Mouse (Mus musculus): ENCODE data around the gene Tbx21. TPM values are rescaled to one million over a fixed set of nuclear protein-coding genes. Genes with fewer than 3 reads are reported as not detected.

The Tbx21 gene
- polyA plus RNA-seq (2014; fragmentation: Nextera tagmentation; extraction: Ambion mirVana), result 0.11 and 0.23 TPM in 2 replicates

DNA sequence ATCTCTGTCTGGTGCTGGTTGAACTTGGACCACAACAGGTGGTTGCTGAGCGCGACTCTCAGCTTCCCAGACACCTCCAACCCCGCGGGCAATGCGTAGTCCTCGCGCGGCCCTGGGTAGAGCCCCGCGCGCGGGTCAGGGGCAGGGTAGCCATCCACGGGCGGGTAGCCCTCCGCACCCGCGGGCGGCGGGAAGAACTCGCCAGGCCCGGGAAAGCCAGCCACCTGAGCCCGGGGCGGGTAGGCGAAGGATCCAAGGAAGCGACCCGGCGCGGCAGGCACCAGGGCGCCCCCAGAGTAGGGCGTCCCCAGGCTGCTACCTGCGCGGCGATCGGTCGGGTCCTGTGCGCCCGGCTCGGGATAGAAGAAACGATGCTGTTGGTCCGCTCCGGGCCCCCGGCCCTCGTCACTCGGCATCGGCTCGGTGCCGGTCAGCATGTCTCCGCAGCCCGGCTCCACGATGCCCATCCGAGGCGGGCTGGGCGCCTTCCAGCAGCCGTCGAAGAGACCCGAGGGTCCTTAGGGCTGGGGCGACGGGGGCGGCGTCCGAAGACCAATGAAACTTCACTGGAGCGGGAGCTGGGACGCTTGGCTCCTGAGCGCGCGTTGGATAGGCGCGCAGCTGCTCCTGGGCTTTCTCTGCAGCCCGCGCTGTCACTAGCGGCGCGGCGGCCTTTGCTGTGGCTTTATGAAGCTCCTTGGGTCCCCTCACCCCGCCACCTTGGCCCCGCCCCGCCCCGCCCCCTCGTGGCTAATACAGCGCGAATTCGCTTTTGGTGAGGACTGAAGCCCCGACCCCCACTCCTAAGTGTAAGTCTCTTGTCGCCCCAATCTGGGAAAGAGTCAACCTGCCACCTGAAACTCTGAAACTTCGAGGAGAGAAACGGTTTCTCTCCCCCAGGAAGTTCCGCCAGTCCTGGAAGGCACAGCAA is at the start of gene Tbx21:
TSS of gene Tbx21 (minus strand) at position 661 of the 931 bp plus-strand sequence.
- ATAC-seq (ENCODE audit: low FRiP score) (no peak), DNase-seq (ENCODE audit: low spot score) (peak; percentile 56)
- H3K9ac ChIP-seq (ENCODE audit: low read depth, low read length), result peak within 1 kb of the TSS; percentile 38
- H3K4me2 ChIP-seq (replicated peaks; ENCODE audit: low read depth, low read length), result peak within 1 kb of the TSS; percentile 74
- H3K36me3 ChIP-seq (ENCODE audit: control insufficient read depth, insufficient read depth, low read length), result no peaks in the 10 kb centered on the region
- 1% methylated on average over 80 of the region's 87 CpGs for WGBS
- H3K27me3 ChIP-seq (ENCODE audit: control insufficient read depth, insufficient read depth, low read length), result peaks cover 45% of the 10 kb centered on the region
- peak within 1 kb of the TSS; percentile 39 for H3K4me3 ChIP-seq (ENCODE audit: low read depth, low read length)
- H3K4me1 ChIP-seq (replicated peaks; ENCODE audit: control insufficient read depth, insufficient read depth, low read length), result peaks cover 7% of the 10 kb centered on the region; the same call in 1 of the 2 replicates
- H3K27ac ChIP-seq (ENCODE audit: low read depth, low read length), result no peak within 1 kb of the TSS
- no peaks in the 10 kb centered on the region for H3K9me3 ChIP-seq (ENCODE audit: control insufficient read depth, low read length)

DNA sequence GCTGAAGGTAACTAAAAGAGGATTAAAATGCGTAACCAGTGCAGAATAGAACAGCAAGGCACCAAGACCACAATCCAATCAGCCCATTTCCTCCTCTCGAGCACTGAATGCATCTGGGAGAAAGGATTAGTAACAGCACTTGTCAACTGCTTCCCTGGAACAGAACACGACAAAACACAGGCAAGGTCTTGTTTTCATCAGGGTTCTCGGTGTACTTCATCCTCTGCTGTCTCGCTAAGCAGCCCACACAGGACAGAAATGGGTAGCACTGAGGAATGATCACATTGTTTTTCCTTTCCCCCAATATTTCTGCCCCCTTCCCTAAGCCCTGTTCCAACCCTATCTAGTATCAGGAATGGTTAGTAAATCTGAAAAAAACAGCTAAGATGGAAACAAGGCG is 45.2 kb upstream of the Tbx21 start:
- Histone ChIP-seq H3K4me2 (replicated peaks; ENCODE audit: low read depth, low read length) (no peak overlapping the region), H3K27ac (ENCODE audit: low read depth, low read length) (no peak overlapping the region), H3K4me1 (replicated peaks; ENCODE audit: control insufficient read depth, insufficient read depth, low read length) (no peaks in the 10 kb centered on the region), H3K9me3 (ENCODE audit: control insufficient read depth, low read length) (no peaks in the 10 kb centered on the region), H3K9ac (ENCODE audit: low read depth, low read length) (no peak overlapping the region), H3K4me3 (ENCODE audit: low read depth, low read length) (no peak overlapping the region), H3K36me3 (ENCODE audit: control insufficient read depth, insufficient read depth, low read length) (peaks cover 23% of the 10 kb centered on the region), H3K27me3 (ENCODE audit: control insufficient read depth, insufficient read depth, low read length) (no peaks in the 10 kb centered on the region)
- DNase-seq (ENCODE audit: low spot score), result no peak
- no peak for ATAC-seq (ENCODE audit: low FRiP score)
- WGBS, result 87% methylated on average over 6 of the region's 6 CpGs

DNA sequence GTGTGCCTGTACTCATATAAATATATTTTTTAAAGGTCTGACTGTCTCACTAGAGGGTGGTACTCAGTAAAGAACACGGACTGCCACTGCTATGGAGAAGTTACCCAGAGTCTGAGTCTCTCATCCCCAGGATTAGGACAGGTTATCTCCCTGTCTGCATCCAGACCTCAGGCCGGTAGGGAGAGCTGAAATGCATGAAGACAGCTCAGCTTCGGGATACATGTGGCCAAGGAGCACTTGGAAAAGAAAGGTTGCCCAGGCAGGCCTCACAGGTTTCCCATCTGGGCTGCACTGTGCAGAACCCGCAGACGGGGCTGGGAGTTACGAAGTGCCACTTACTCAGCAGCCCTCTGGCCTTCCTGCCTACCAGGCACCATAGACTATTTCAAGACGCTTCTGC is 41.9 kb upstream of the Tbx21 start:
- 84% methylated on average over 7 of the region's 7 CpGs for WGBS

DNA sequence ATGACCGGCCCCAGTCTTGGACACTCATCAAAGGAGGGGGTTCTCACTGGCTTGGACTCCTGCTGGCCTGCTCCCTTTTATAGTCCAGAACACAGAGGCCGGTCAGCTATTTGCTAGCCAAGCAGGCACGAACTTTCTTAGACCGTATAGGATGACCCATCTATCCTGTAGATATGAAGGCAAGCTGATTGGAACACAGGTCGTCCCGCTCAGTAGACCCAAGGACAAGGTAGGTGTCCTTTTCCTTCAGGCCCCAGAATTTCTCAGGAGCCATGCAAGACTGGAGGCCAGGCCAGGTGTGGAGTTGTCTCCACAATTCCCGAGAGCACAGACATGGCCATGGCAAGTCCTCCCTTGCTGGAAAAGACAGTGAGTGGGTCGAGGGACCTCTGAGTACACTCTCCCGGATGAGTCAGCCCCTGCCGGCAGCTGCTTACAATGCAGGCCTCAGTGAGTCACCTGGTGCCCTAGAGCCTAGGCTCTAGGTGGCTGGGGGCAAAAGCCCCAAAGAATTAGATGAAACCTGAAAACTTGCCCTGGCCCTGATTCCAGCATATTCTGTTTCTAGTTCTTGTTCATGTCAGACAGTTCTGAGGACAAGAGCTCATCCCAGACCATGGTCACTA is 37.6 kb upstream of the Tbx21 start:
- peaks cover 11% of the 10 kb centered on the region; the same call in 1 of the 2 replicates for H3K27me3 ChIP-seq (ENCODE audit: control insufficient read depth, insufficient read depth, low read length)
- no peak overlapping the region for H3K4me2 ChIP-seq (replicated peaks; ENCODE audit: low read depth, low read length)
- 19% methylated on average over 10 of the region's 10 CpGs for WGBS
- peak; percentile 42 for DNase-seq (ENCODE audit: low spot score)
- ATAC-seq (ENCODE audit: low FRiP score), result no peak
- H3K4me3 ChIP-seq (ENCODE audit: low read depth, low read length), result no peak overlapping the region
- H3K9me3 ChIP-seq (ENCODE audit: control insufficient read depth, low read length), result no peaks in the 10 kb centered on the region
- no peaks in the 10 kb centered on the region for H3K36me3 ChIP-seq (ENCODE audit: control insufficient read depth, insufficient read depth, low read length)
- no peak overlapping the region for H3K27ac ChIP-seq (ENCODE audit: low read depth, low read length)
- H3K9ac ChIP-seq (ENCODE audit: low read depth, low read length), result 0 out of 2 replicates have a peak overlapping the region, but pooled peaks have one; percentile 19
- peaks cover 15% of the 10 kb centered on the region for H3K4me1 ChIP-seq (replicated peaks; ENCODE audit: control insufficient read depth, insufficient read depth, low read length)

More for the DNA sequence above, 41.9 kb upstream of the Tbx21 start:
- Histone ChIP-seq H3K9me3 (ENCODE audit: control insufficient read depth, low read length) (no peaks in the 10 kb centered on the region), H3K4me1 (replicated peaks; ENCODE audit: control insufficient read depth, insufficient read depth, low read length) (peaks cover 8% of the 10 kb centered on the region), H3K27me3 (ENCODE audit: control insufficient read depth, insufficient read depth, low read length) (no peaks in the 10 kb centered on the region), H3K27ac (ENCODE audit: low read depth, low read length) (no peak overlapping the region), H3K4me2 (replicated peaks; ENCODE audit: low read depth, low read length) (no peak overlapping the region), H3K9ac (ENCODE audit: low read depth, low read length) (no peak overlapping the region), H3K36me3 (ENCODE audit: control insufficient read depth, insufficient read depth, low read length) (peaks cover 5% of the 10 kb centered on the region; the same call in 1 of the 2 replicates), H3K4me3 (ENCODE audit: low read depth, low read length) (no peak overlapping the region)
- ATAC-seq (ENCODE audit: low FRiP score) (no peak), DNase-seq (ENCODE audit: low spot score) (no peak)

DNA sequence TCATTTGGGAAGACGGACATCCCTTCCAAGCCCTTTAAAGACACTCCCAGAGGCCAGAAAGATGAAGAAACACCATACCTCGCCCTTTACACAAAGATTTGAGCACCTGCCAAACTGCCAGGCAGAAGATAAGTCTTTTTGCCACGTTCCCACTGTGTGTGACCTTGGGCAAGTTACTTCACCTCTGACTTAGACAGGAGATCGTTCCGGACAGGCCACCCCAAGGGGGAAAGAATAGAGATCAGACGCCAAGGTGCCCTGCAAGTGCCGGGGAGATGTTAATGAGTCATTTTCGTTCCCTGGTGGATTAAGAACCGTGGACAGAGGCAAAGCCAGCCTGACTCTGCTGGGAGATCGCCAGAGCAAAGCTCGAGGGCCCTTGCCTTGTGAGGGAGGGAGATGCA is 36.9 kb upstream of the Tbx21 start:
- ATAC-seq (ENCODE audit: low FRiP score) (no peak), DNase-seq (ENCODE audit: low spot score) (peak; percentile 41)
- H3K27ac ChIP-seq (ENCODE audit: low read depth, low read length), result peak overlapping the region; percentile 96; the same call in 1 of the 2 replicates
- H3K4me2 ChIP-seq (replicated peaks; ENCODE audit: low read depth, low read length), result peak overlapping the region; percentile 96
- peaks cover 15% of the 10 kb centered on the region for H3K4me1 ChIP-seq (replicated peaks; ENCODE audit: control insufficient read depth, insufficient read depth, low read length)
- no peaks in the 10 kb centered on the region for H3K36me3 ChIP-seq (ENCODE audit: control insufficient read depth, insufficient read depth, low read length)
- under 1% methylated on average over 11 of the region's 11 CpGs for WGBS
- H3K4me3 ChIP-seq (ENCODE audit: low read depth, low read length), result peak overlapping the region; percentile 69
- H3K9ac ChIP-seq (ENCODE audit: low read depth, low read length), result no peak overlapping the region
- H3K27me3 ChIP-seq (ENCODE audit: control insufficient read depth, insufficient read depth, low read length), result peaks cover 11% of the 10 kb centered on the region; the same call in 1 of the 2 replicates
- no peaks in the 10 kb centered on the region for H3K9me3 ChIP-seq (ENCODE audit: control insufficient read depth, low read length)

DNA sequence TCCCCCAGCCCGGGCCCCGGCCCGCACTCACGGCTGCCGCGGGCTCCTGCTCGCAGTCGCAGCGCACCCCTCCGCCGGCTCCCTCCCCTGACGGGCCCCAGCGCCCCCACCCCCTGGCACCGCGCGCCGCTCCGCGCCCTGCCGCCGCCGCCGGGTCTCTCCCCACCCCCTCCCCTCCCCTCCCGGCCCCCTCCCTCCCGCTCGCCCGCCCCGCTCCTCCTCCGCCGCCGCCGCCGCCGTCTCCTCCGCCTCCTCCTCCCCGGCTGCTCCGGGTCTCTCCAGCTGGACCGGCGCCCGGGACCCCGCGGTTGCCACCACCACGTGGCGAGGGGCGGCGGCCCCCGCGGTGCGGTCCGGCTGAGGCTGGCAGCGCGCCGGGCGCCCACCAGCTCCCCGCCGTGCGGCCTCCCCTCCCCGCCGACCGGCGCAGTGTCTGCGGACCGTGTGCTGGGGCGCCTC is 36.2 kb upstream of the Tbx21 start, which contains the start of gene Tbkbp1:
TSS of gene Tbkbp1 (minus strand) at position 153 of the 459 bp plus-strand sequence.
- Histone ChIP-seq H3K36me3 (ENCODE audit: control insufficient read depth, insufficient read depth, low read length) (no peaks in the 10 kb centered on the region), H3K9me3 (ENCODE audit: control insufficient read depth, low read length) (no peaks in the 10 kb centered on the region), H3K4me1 (replicated peaks; ENCODE audit: control insufficient read depth, insufficient read depth, low read length) (peaks cover 15% of the 10 kb centered on the region), H3K27ac (ENCODE audit: low read depth, low read length) (peak within 1 kb of the TSS; percentile 96), H3K9ac (ENCODE audit: low read depth, low read length) (peak within 1 kb of the TSS; percentile 81), H3K4me3 (ENCODE audit: low read depth, low read length) (peak within 1 kb of the TSS; percentile 69), H3K4me2 (replicated peaks; ENCODE audit: low read depth, low read length) (peak within 1 kb of the TSS; percentile 96), H3K27me3 (ENCODE audit: control insufficient read depth, insufficient read depth, low read length) (peaks cover 11% of the 10 kb centered on the region; the same call in 1 of the 2 replicates)
- ATAC-seq (ENCODE audit: low FRiP score) (peak; percentile 39), DNase-seq (ENCODE audit: low spot score) (peak; percentile 58)
- 0% methylated on average over 17 of the region's 64 CpGs for WGBS

DNA sequence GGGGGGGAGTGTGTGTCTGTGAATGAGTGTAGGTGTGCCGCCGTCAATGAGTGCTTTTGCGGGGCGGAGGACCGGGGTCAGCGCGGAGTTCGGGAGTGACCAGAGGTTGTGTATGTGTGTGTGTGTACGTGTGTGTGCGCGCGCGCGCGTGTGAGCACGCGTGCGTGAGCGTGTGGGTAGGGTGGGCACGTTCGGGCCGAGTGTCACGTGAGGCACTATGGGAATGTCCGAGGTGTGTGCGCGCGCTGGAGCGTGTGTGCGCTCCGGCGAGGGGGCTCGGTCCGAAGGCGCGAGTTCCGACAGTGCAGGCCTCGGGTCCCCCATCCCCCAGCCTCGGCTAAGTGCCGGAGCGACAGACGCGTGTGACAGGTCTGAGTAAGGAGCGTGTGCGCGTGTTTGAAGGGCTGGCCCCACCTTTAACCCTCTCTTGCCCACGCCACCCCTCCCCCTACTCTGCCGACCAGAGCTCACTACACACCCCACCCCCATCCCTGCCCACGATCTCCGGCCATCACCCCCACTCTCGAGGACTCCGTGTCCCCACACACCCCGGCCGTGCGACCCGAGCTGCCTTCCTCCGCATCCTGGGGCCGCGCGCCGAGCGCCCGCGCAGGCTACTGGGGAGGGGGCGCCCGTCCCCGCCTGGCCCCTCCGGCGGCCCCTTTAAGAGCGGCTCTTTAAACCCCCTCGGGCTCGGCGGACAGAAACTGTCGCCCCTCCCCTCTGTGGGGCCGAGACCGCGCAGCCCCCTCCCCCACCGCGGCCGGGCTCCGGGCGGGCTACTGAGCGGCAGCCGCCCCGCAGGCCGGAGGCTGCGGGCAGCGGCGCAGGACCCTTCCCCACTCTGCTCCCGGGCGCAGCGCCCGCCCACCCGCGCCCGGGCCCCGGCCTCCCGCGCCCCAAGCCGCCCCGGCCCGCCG is 35.5 kb upstream of the Tbx21 start:
- Histone ChIP-seq H3K4me3 (ENCODE audit: low read depth, low read length) (peak overlapping the region; percentile 69), H3K27me3 (ENCODE audit: control insufficient read depth, insufficient read depth, low read length) (peaks cover 11% of the 10 kb centered on the region; the same call in 1 of the 2 replicates), H3K9ac (ENCODE audit: low read depth, low read length) (peak overlapping the region; percentile 81), H3K27ac (ENCODE audit: low read depth, low read length) (peak overlapping the region; percentile 96), H3K9me3 (ENCODE audit: control insufficient read depth, low read length) (no peaks in the 10 kb centered on the region), H3K4me2 (replicated peaks; ENCODE audit: low read depth, low read length) (peak overlapping the region; percentile 96), H3K36me3 (ENCODE audit: control insufficient read depth, insufficient read depth, low read length) (no peaks in the 10 kb centered on the region), H3K4me1 (replicated peaks; ENCODE audit: control insufficient read depth, insufficient read depth, low read length) (peaks cover 15% of the 10 kb centered on the region)
- WGBS, result under 1% methylated on average over 73 of the region's 102 CpGs
- DNase-seq (ENCODE audit: low spot score) (peak; percentile 88), ATAC-seq (ENCODE audit: low FRiP score) (peak; percentile 84)

DNA sequence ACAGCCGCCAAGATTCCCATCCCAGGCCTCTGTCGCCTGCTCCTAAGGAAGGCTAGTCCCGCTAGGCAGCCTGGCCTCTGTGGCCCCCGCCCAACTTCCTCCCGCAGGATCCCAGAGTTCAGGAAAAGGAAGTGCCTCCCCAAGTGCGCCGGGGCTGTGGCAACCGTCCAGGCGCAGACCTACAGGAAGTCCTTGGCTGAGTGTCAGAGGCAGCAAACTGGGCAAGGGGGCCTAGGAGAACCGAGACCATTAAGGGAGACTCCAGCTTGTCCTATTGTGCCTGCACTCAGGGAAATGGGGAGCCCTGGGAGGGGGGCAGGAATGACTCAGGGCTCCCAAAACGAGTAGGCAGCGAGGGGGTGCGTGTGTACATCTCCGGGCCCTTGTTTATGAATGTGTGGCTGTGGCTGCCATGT is 34.9 kb upstream of the Tbx21 start:
- DNase-seq (ENCODE audit: low spot score) (peak; percentile 41), ATAC-seq (ENCODE audit: low FRiP score) (no peak)
- no peaks in the 10 kb centered on the region for H3K9me3 ChIP-seq (ENCODE audit: control insufficient read depth, low read length)
- no peaks in the 10 kb centered on the region for H3K36me3 ChIP-seq (ENCODE audit: control insufficient read depth, insufficient read depth, low read length)
- peak overlapping the region; percentile 96 for H3K4me2 ChIP-seq (replicated peaks; ENCODE audit: low read depth, low read length)
- peak overlapping the region; percentile 96 for H3K27ac ChIP-seq (ENCODE audit: low read depth, low read length)
- H3K4me1 ChIP-seq (replicated peaks; ENCODE audit: control insufficient read depth, insufficient read depth, low read length), result peaks cover 15% of the 10 kb centered on the region
- WGBS, result 7% methylated on average over 14 of the region's 14 CpGs
- peaks cover 11% of the 10 kb centered on the region; the same call in 1 of the 2 replicates for H3K27me3 ChIP-seq (ENCODE audit: control insufficient read depth, insufficient read depth, low read length)
- peak overlapping the region; percentile 81 for H3K9ac ChIP-seq (ENCODE audit: low read depth, low read length)
- H3K4me3 ChIP-seq (ENCODE audit: low read depth, low read length), result peak overlapping the region; percentile 69

Data from hindbrain, embryonic 11.5 days (tissue).